Mouse (Mus musculus) G1E (cell line): ENCODE measurements around the gene Zfyve21. TPM values are rescaled to one million over a fixed set of nuclear protein-coding genes. Genes with fewer than 3 reads are reported as not detected.

Source experiments
- ATAC-seq: 2 replicates; pipeline ENCODE4 v1.8.0; 2016; ENCODE audit warnings: mild to moderate bottlenecking; ENCODE audit not compliant: insufficient number of reproducible peaks, poor library complexity, low FRiP score, severe bottlenecking; ENCODE audit errors: extremely low read depth
- DNase-seq: peaks from one replicate; pipeline ENCODE4 v3.0.0; 2012; ENCODE audit warnings: low spot score
- H3K27me3 ChIP-seq: 2 replicates; pipeline ENCODE4 v1.6.1; 2012; ENCODE audit warnings: mild to moderate bottlenecking, low read length, inconsistent platforms; ENCODE audit not compliant: insufficient read depth
- H3K36me3 ChIP-seq: replicated peaks from 2 replicates; pipeline ENCODE3; 2012; ENCODE audit warnings: mild to moderate bottlenecking, inconsistent platforms
- H3K4me1 ChIP-seq: 2 replicates; pipeline ENCODE4 v1.6.1; 2012; ENCODE audit warnings: low read depth, low read length, inconsistent platforms, mixed read lengths; ENCODE audit not compliant: insufficient read depth
- H3K4me3 ChIP-seq: 2 replicates; pipeline ENCODE4 v1.5.1; 2012; ENCODE audit warnings: low read depth, mild to moderate bottlenecking, inconsistent platforms, low read length, moderate library complexity, mixed read lengths
- H3K9me3 ChIP-seq: replicated peaks from 2 replicates; pipeline ENCODE4 v1.6.1; 2012; ENCODE audit warnings: inconsistent platforms
- CTCF ChIP-seq: IDR thresholded peaks from 2 replicates; pipeline ENCODE4 v1.5.1; 2012; ENCODE audit warnings: low read depth, low read length, inconsistent platforms, mixed read lengths
- GATA1 ChIP-seq: IDR thresholded peaks from 2 replicates; pipeline ENCODE4 v1.6.1; 2012; ENCODE audit warnings: borderline replicate concordance, low read length, inconsistent platforms, mixed read lengths
- GATA2 ChIP-seq: IDR thresholded peaks from 2 replicates; pipeline ENCODE4 v1.6.1; 2012; ENCODE audit warnings: low read depth, low read length, inconsistent platforms, borderline replicate concordance
- POLR2AphosphoS5 ChIP-seq: IDR thresholded peaks from 2 replicates; pipeline ENCODE4 v1.6.1; 2012; ENCODE audit warnings: low read depth, low read length, inconsistent platforms; ENCODE audit not compliant: insufficient replicate concordance
- TAL1 ChIP-seq: conservative IDR thresholded peaks from 2 replicates; pipeline ENCODE4 v1.6.1; 2012; ENCODE audit warnings: low read depth, low read length, inconsistent platforms, mixed read lengths
- polyA plus RNA-seq: library from polyadenylated mRNA; stranded (reverse); fragments of >175 nt; gene quantifications from 2 replicates; pipeline ENCODE4 v1.2.3, GENCODE M21; 2012
- total RNA-seq, 2 experiments: library from RNA; stranded (forward) in 1 of 2; stranded (reverse) in 1 of 2; fragments of 200-1000 nt in 1 of 2; fragments of >200 nt in 1 of 2; fragmentation: Nextera tagmentation in 1 of 2; gene quantifications; 2 replicates each; pipeline ENCODE4 v1.2.3; 2014 to 2017

Zfyve21 gene
- total and polyA plus RNA-seq, 3 experiments, result 13.8 to 32.5 (median 14.8) TPM

- Histone ChIP-seq H3K36me3 (peaks cover 61% of the 10 kb centered on the region), H3K27me3 (no peaks in the 10 kb centered on the region), H3K9me3 (peaks cover 4% of the 10 kb centered on the region; the same call in 1 of the 2 replicates), H3K4me3 (no peak overlapping the region), H3K4me1 (peaks cover 16% of the 10 kb centered on the region)
- TF ChIP-seq TAL1 (no peak), GATA1 (no peak), GATA2 (no peak)
- no peak for ATAC-seq
- no peak for DNase-seq
These were observed 34.4 kb downstream of the Zfyve21 start for GRCm38 (mm10) chr12:111848300-111848798.

- no peaks in the 10 kb centered on the region for H3K27me3 ChIP-seq
- peak; percentile 28; the same call in 1 of the 2 replicates for TF ChIP-seq CTCF
- TF ChIP-seq GATA1, result no peak
- no peak for ATAC-seq
- H3K4me3 ChIP-seq, result no peak overlapping the region
- peaks cover 4% of the 10 kb centered on the region; the same call in 1 of the 2 replicates for H3K9me3 ChIP-seq
- DNase-seq, result no peak
- peaks cover 64% of the 10 kb centered on the region for H3K36me3 ChIP-seq
- H3K4me1 ChIP-seq, result peaks cover 9% of the 10 kb centered on the region
These were observed 37.3 kb downstream of the Zfyve21 start for GRCm38 (mm10) chr12:111851235-111851634.

- no peak for DNase-seq
- no peaks in the 10 kb centered on the region for H3K27me3 ChIP-seq
- no peak for ATAC-seq
- H3K36me3 ChIP-seq, result peaks cover 66% of the 10 kb centered on the region
- no peak overlapping the region for H3K4me3 ChIP-seq
- no peak for TF ChIP-seq CTCF
- TF ChIP-seq TAL1, result no peak
- no peak for TF ChIP-seq POLR2AphosphoS5
- TF ChIP-seq GATA1, result no peak
- TF ChIP-seq GATA2, result no peak
- peaks cover 4% of the 10 kb centered on the region; the same call in 1 of the 2 replicates for H3K9me3 ChIP-seq
- peaks cover 8% of the 10 kb centered on the region for H3K4me1 ChIP-seq
These were observed 37.8 kb downstream of the Zfyve21 start for GRCm38 (mm10) chr12:111851745-111852144.

- no peak overlapping the region for H3K4me3 ChIP-seq
- peaks cover 4% of the 10 kb centered on the region; the same call in 1 of the 2 replicates for H3K9me3 ChIP-seq
- H3K36me3 ChIP-seq, result peaks cover 71% of the 10 kb centered on the region
- no peaks in the 10 kb centered on the region for H3K27me3 ChIP-seq
- peaks cover 4% of the 10 kb centered on the region for H3K4me1 ChIP-seq
- TF ChIP-seq TAL1, result no peak
- TF ChIP-seq GATA1, result no peak
- no peak for TF ChIP-seq CTCF
- TF ChIP-seq GATA2, result no peak
- no peak for TF ChIP-seq POLR2AphosphoS5
- DNase-seq (no peak), ATAC-seq (no peak)
These were observed 39.1 kb downstream of the Zfyve21 start for GRCm38 (mm10) chr12:111853011-111853436.

GRCm38 (mm10) chr12:111853546-111853945 lies 39.6 kb downstream of the Zfyve21 start:
- H3K36me3 ChIP-seq, result peaks cover 71% of the 10 kb centered on the region
- DNase-seq (no peak), ATAC-seq (no peak)

GRCm38 (mm10) chr12:111855448-111855847 lies 41.5 kb downstream of the Zfyve21 start:
- no peaks in the 10 kb centered on the region for H3K4me1 ChIP-seq
- no peak for TF ChIP-seq CTCF
- TF ChIP-seq POLR2AphosphoS5, result no peak
- no peak for TF ChIP-seq GATA2
- TF ChIP-seq TAL1, result no peak
- TF ChIP-seq GATA1, result no peak
- no peaks in the 10 kb centered on the region for H3K9me3 ChIP-seq
- peaks cover 66% of the 10 kb centered on the region for H3K36me3 ChIP-seq
- DNase-seq (no peak), ATAC-seq (no peak)
- no peak overlapping the region for H3K4me3 ChIP-seq
- H3K27me3 ChIP-seq, result no peaks in the 10 kb centered on the region

More at GRCm38 (mm10) chr12:111853546-111853945, 39.6 kb downstream of the Zfyve21 start:
- Histone ChIP-seq H3K9me3 (peaks cover 4% of the 10 kb centered on the region; the same call in 1 of the 2 replicates), H3K4me3 (no peak overlapping the region), H3K27me3 (no peaks in the 10 kb centered on the region), H3K4me1 (peaks cover 2% of the 10 kb centered on the region)
- TF ChIP-seq GATA1, result no peak
- TF ChIP-seq TAL1, result no peak
- TF ChIP-seq POLR2AphosphoS5, result no peak
- no peak for TF ChIP-seq CTCF
- no peak for TF ChIP-seq GATA2
